Mouse (Mus musculus): ENCODE measurements around the gene Ibtk. TPM values are rescaled to one million over a fixed set of nuclear protein-coding genes. Genes with fewer than 3 reads are reported as not detected.
"Not testable (repeated sequence)": the region's sequence is repeated elsewhere in the genome, so short reads cannot be mapped to it uniquely, and the experiment has no call there.

The Ibtk gene
- 10 to 100 TPM; 41.7 to 43.0 TPM for total RNA-seq (2021)
- long read RNA-seq, experiment 1, full-length matches to known transcripts: 11 of 23 reads
- long read RNA-seq, experiment 1, partial matches to known transcripts: 3 of 23 reads
- long read RNA-seq, experiment 1, other reads (novel, unspliced or antisense): 9 of 23 reads
- long read RNA-seq, experiment 2, full-length matches to known transcripts: 24 of 39 reads
- long read RNA-seq, experiment 2, partial matches to known transcripts: 7 of 39 reads
- long read RNA-seq, experiment 2, other reads (novel, unspliced or antisense): 8 of 39 reads

- intact Hi-C loops (cut with DNase I; ENCODE audit: low total_unique reads): no loop called here
- peak; percentile 96 for DNase-seq
Measured at GRCm38 (mm10) chr9:85749142-85749921, at the start of gene Ibtk. Gene Ibtk, minus strand, starts transcription at chr9:85749334.

- intact Hi-C loops (cut with DNase I; ENCODE audit: low total_unique reads); DNase-seq: not testable (repeated sequence)
Measured at GRCm38 (mm10) chr9:85791521-85791920, 42.4 kb upstream of the Ibtk start.

GRCm38 (mm10) chr9:85780249-85780648 is 31.1 kb upstream of the Ibtk start:
- no peak for DNase-seq
- intact Hi-C loops (cut with DNase I; ENCODE audit: low total_unique reads): no loop called here

GRCm38 (mm10) chr9:85779458-85779857 is 30.3 kb upstream of the Ibtk start:
- intact Hi-C loops (cut with DNase I; ENCODE audit: low total_unique reads): loop anchor here (2.0 kb wide), 1 partner anchor 667 kb away; no protein-coding TSS in a partner anchor
- no peak for DNase-seq

GRCm38 (mm10) chr9:85777544-85777943 is 28.4 kb upstream of the Ibtk start:
- intact Hi-C loops (cut with DNase I; ENCODE audit: low total_unique reads): no loop called here
- DNase-seq: no peak

GRCm38 (mm10) chr9:85772280-85772679 is 23.1 kb upstream of the Ibtk start:
- no peak for DNase-seq
- intact Hi-C loops (cut with DNase I; ENCODE audit: low total_unique reads): no loop called here

GRCm38 (mm10) chr9:85771454-85771853 is 22.3 kb upstream of the Ibtk start:
- intact Hi-C loops (cut with DNase I; ENCODE audit: low total_unique reads): no loop called here
- no peak for DNase-seq

GRCm38 (mm10) chr9:85770369-85770768 is 21.2 kb upstream of the Ibtk start:
- intact Hi-C loops (cut with DNase I; ENCODE audit: low total_unique reads): no loop called here
- DNase-seq: no peak

- intact Hi-C loops (cut with DNase I; ENCODE audit: low total_unique reads): no loop called here
- DNase-seq: no peak
Measured at GRCm38 (mm10) chr9:85769057-85769789, 20.1 kb upstream of the Ibtk start.

GRCm38 (mm10) chr9:85767255-85767654 is 18.1 kb upstream of the Ibtk start:
- intact Hi-C loops (cut with DNase I; ENCODE audit: low total_unique reads): no loop called here
- no peak for DNase-seq

- no peak for DNase-seq
- intact Hi-C loops (cut with DNase I; ENCODE audit: low total_unique reads): no loop called here
Measured at GRCm38 (mm10) chr9:85762476-85762875, 13.3 kb upstream of the Ibtk start.

- intact Hi-C loops (cut with DNase I; ENCODE audit: low total_unique reads): no loop called here
- no peak for DNase-seq
Measured at GRCm38 (mm10) chr9:85750797-85751196, 1.7 kb upstream of the Ibtk start.

GRCm38 (mm10) chr9:85749922-85750509 is 882 bp upstream of the Ibtk start:
- no peak for DNase-seq
- intact Hi-C loops (cut with DNase I; ENCODE audit: low total_unique reads): no loop called here

GRCm38 (mm10) chr9:85748204-85749141 is 661 bp downstream of the Ibtk start:
- intact Hi-C loops (cut with DNase I; ENCODE audit: low total_unique reads): no loop called here
- DNase-seq: peak; percentile 85

GRCm38 (mm10) chr9:85745566-85745965 is 3.6 kb downstream of the Ibtk start:
- DNase-seq: no peak
- intact Hi-C loops (cut with DNase I; ENCODE audit: low total_unique reads): no loop called here

- no peak for DNase-seq
- intact Hi-C loops (cut with DNase I; ENCODE audit: low total_unique reads): no loop called here
Measured at GRCm38 (mm10) chr9:85743358-85743757, 5.8 kb downstream of the Ibtk start.

- intact Hi-C loops (cut with DNase I; ENCODE audit: low total_unique reads): no loop called here
- no peak for DNase-seq
Measured at GRCm38 (mm10) chr9:85742107-85742506, 7.0 kb downstream of the Ibtk start.

- DNase-seq: no peak
- intact Hi-C loops (cut with DNase I; ENCODE audit: low total_unique reads): no loop called here
Measured at GRCm38 (mm10) chr9:85739279-85739678, 9.9 kb downstream of the Ibtk start.

GRCm38 (mm10) chr9:85734821-85735220 is 14.3 kb downstream of the Ibtk start:
- intact Hi-C loops (cut with DNase I; ENCODE audit: low total_unique reads): no loop called here
- DNase-seq: no peak
